Mouse (Mus musculus): ENCODE results near the gene Pla2g2d. TPM values are rescaled to one million over a fixed set of nuclear protein-coding genes. Genes with fewer than 3 reads are reported as not detected.

Pla2g2d gene
- polyA plus RNA-seq (2015; fragmentation: Nextera tagmentation; extraction: Ambion mirVana), result not detected in 2 replicates

- Histone ChIP-seq H3K36me3 (no peaks in the 10 kb centered on the region), H3K9me3 (no peaks in the 10 kb centered on the region), H3K9ac (no peak within 1 kb of the TSS), H3K4me3 (no peak within 1 kb of the TSS), H3K4me1 (no peaks in the 10 kb centered on the region), H3K27me3 (peaks cover 9% of the 10 kb centered on the region; the same call in 1 of the 2 replicates), H3K27ac (no peak within 1 kb of the TSS), H3K4me2 (no peak within 1 kb of the TSS)
- 80% methylated on average over 6 of the region's 6 CpGs for WGBS
- ATAC-seq (ENCODE audit: borderline replicate concordance, extremely low read depth, low FRiP score, low TSS enrichment), result no peak
Measured at GRCm38 (mm10) chr4:138775435-138775834, at the start of gene Pla2g2d. Gene Pla2g2d (plus strand): TSS chr4:138775735.

DNA sequence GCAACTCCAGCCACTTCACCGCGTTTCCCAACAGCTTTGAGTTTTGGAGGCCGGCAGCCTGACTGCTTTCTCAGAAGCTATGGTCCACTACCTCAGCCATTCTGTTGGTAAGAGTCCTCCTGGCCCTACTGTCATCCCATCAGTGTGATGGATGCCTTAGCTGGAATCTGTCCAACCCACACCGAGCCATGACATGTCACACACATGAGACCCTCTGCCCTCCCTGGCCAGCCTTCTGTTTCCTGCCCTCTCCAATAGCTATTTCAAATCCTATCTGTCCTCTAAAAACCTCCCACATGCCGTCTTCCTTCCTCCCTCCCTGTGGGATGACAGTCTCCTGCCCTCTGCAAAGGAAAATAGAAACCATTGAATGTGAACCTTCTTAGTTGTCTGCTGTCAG lies 49.8 kb upstream of the Pla2g2d start:
- no peaks in the 10 kb centered on the region for H3K36me3 ChIP-seq
- H3K9ac ChIP-seq, result no peak overlapping the region
- peaks cover 51% of the 10 kb centered on the region for H3K4me1 ChIP-seq
- 57% methylated on average over 5 of the region's 5 CpGs for WGBS
- peak overlapping the region; percentile 51 for H3K27ac ChIP-seq
- no peak for ATAC-seq (ENCODE audit: borderline replicate concordance, extremely low read depth, low FRiP score, low TSS enrichment)
- H3K4me3 ChIP-seq, result no peak overlapping the region
- H3K4me2 ChIP-seq, result no peak overlapping the region
- H3K27me3 ChIP-seq, result peaks cover 14% of the 10 kb centered on the region; the same call in 1 of the 2 replicates
- H3K9me3 ChIP-seq, result no peaks in the 10 kb centered on the region

GRCm38 (mm10) chr4:138729018-138729703 lies 46.4 kb upstream of the Pla2g2d start:
- Histone ChIP-seq H3K36me3 (no peaks in the 10 kb centered on the region), H3K4me2 (no peak overlapping the region), H3K27ac (peak overlapping the region; percentile 59; the same call in 1 of the 2 replicates), H3K9ac (no peak overlapping the region), H3K27me3 (no peaks in the 10 kb centered on the region), H3K4me3 (no peak overlapping the region), H3K4me1 (peaks cover 52% of the 10 kb centered on the region), H3K9me3 (no peaks in the 10 kb centered on the region)
- WGBS, result 23% methylated on average over 9 of the region's 9 CpGs
- peak; percentile 83 for ATAC-seq (ENCODE audit: borderline replicate concordance, extremely low read depth, low FRiP score, low TSS enrichment)

DNA sequence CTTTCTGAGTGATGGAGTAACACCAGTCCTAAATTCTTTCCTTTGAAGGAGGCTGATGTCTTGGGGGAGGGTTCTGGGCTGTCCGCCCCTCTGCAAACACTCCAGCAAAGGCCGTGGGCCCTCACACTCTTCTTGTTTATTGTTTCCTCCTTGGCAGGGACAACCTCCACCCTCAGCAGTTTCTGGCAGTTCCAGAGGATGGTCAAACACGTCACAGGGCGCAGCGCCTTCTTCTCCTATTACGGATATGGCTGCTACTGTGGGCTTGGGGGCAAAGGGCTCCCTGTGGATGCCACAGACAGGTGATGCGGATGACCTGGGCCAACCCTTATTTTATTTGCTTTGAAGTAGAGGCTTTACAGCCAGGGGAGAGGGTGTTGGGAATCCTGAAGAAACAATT lies 41.4 kb upstream of the Pla2g2d start:
- no peak overlapping the region for H3K9ac ChIP-seq
- WGBS, result 50% methylated on average over 7 of the region's 7 CpGs
- no peaks in the 10 kb centered on the region for H3K36me3 ChIP-seq
- H3K27me3 ChIP-seq, result no peaks in the 10 kb centered on the region
- H3K4me2 ChIP-seq, result no peak overlapping the region
- no peaks in the 10 kb centered on the region for H3K9me3 ChIP-seq
- no peak for ATAC-seq (ENCODE audit: borderline replicate concordance, extremely low read depth, low FRiP score, low TSS enrichment)
- H3K27ac ChIP-seq, result no peak overlapping the region
- no peak overlapping the region for H3K4me3 ChIP-seq
- peaks cover 35% of the 10 kb centered on the region for H3K4me1 ChIP-seq

DNA sequence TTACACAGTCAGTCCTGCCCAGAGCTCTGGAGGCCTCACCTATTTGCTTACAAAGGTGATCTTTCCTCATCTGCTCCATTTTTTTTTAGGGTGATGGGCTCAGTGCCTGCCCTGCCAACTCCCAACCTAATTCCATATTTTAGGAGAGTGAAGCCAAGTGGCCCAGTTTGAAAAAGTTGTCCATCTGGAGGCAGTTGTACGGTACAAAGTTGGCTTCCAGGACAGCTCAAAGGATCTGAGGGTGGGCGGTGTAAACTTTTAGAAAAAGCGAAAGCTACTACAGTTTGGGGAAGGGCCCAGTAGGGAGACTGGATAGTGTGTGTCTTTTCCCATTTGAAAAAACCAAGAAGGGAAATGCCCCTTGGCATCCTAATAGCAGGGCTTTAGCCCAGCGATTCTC lies 40.7 kb upstream of the Pla2g2d start:
- Histone ChIP-seq H3K9ac (no peak overlapping the region), H3K4me1 (peaks cover 35% of the 10 kb centered on the region), H3K27me3 (no peaks in the 10 kb centered on the region), H3K36me3 (no peaks in the 10 kb centered on the region), H3K27ac (no peak overlapping the region), H3K9me3 (no peaks in the 10 kb centered on the region), H3K4me2 (no peak overlapping the region), H3K4me3 (no peak overlapping the region)
- no peak for ATAC-seq (ENCODE audit: borderline replicate concordance, extremely low read depth, low FRiP score, low TSS enrichment)
- 86% methylated on average over 4 of the region's 4 CpGs for WGBS

DNA sequence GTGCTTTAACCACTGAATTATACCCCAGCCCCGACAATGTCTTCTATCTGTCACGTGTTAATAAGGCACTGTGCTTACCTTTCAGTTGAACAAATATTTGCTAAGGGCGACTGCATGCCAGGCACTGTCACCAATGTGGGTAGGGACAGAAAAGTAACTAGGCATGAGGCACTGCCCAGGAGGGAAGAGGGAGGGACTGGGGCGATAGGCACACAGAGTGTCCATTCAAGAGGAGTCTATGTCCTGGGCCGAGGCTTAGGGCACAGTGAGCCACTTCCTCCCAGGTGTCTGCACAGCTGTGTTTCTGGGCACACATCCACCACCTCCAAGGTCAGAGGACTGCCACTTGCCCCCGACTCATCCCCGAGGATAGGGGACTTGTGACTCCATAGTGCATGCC lies 38.5 kb upstream of the Pla2g2d start, which contains the start of gene Ubxn10:
Ubxn10 (minus strand) TSS at position 137 of the 400 bp plus-strand sequence.
- H3K36me3 ChIP-seq, result no peaks in the 10 kb centered on the region
- peaks cover 35% of the 10 kb centered on the region for H3K4me1 ChIP-seq
- no peaks in the 10 kb centered on the region for H3K27me3 ChIP-seq
- H3K27ac ChIP-seq, result peak within 1 kb of the TSS; percentile 58
- ATAC-seq (ENCODE audit: borderline replicate concordance, extremely low read depth, low FRiP score, low TSS enrichment), result peak; percentile 61
- 39% methylated on average over 7 of the region's 7 CpGs for WGBS
- no peaks in the 10 kb centered on the region for H3K9me3 ChIP-seq
- no peak within 1 kb of the TSS for H3K4me3 ChIP-seq
- H3K4me2 ChIP-seq, result no peak within 1 kb of the TSS
- H3K9ac ChIP-seq, result no peak within 1 kb of the TSS

DNA sequence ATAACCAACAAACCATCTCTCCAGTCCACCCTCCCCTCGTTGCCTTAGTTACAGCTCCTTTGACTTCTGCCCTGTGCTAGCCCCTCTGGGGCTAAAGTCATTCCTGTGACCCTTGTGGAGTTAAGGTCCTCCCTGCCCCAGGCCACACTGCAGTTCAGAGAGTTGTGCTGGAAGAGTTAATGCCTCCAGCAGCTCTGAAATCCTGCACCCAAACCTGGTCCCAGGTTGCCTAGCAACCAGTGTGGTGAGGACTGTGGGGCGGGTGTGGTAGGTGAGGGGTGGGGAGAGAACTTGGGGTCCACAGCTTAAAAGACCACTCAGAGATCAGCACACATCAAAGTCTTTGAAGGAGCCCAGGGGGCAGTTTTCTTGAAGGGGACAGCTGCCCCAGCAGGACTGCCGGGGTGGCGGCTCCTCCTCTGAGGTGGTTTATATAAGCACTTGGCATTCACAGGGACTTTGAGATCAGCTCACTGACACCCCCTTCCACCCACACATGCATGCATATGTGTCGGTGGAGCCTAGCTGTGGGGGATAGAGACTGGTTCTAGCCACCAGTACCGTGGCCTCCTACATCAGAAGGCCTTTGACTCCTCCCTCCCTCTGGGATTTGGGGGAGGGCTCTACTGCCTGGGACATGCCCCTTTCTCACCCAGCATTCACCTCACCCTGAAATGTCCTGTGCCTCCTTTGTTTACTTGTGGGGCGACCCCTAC lies 36.2 kb upstream of the Pla2g2d start:
- Histone ChIP-seq H3K36me3 (no peaks in the 10 kb centered on the region), H3K4me1 (peaks cover 28% of the 10 kb centered on the region), H3K4me3 (no peak overlapping the region), H3K27me3 (no peaks in the 10 kb centered on the region), H3K9me3 (no peaks in the 10 kb centered on the region), H3K4me2 (no peak overlapping the region), H3K9ac (no peak overlapping the region), H3K27ac (no peak overlapping the region; the same call in 1 of the 2 replicates)
- WGBS, result 11% methylated on average over 7 of the region's 7 CpGs
- ATAC-seq (ENCODE audit: borderline replicate concordance, extremely low read depth, low FRiP score, low TSS enrichment), result no peak

DNA sequence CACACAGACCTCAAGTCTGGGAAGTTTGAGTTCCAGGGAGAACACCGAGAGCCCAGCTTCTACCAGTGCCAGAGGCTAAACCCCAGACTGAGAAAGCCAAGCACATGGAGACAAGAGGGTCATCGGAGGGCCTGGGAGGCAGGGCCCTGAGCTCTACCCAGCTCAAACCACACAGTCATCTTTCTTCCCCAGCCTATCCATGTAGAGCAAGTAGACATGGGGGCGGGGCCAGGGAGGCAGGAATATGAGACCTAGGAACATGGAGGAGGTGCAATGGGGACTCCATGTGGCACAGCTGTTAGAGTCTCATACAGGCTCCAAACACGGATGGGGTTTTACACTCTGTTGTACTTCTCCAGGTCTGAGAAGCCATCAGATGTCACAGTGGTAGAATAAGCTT lies 29.7 kb upstream of the Pla2g2d start:
- 45% methylated on average over 4 of the region's 4 CpGs for WGBS
- no peak for ATAC-seq (ENCODE audit: borderline replicate concordance, extremely low read depth, low FRiP score, low TSS enrichment)
- Histone ChIP-seq H3K4me2 (no peak overlapping the region), H3K4me1 (peaks cover 11% of the 10 kb centered on the region; the same call in 1 of the 2 replicates), H3K36me3 (no peaks in the 10 kb centered on the region), H3K9ac (no peak overlapping the region), H3K4me3 (no peak overlapping the region), H3K27me3 (no peaks in the 10 kb centered on the region), H3K9me3 (no peaks in the 10 kb centered on the region), H3K27ac (no peak overlapping the region)

DNA sequence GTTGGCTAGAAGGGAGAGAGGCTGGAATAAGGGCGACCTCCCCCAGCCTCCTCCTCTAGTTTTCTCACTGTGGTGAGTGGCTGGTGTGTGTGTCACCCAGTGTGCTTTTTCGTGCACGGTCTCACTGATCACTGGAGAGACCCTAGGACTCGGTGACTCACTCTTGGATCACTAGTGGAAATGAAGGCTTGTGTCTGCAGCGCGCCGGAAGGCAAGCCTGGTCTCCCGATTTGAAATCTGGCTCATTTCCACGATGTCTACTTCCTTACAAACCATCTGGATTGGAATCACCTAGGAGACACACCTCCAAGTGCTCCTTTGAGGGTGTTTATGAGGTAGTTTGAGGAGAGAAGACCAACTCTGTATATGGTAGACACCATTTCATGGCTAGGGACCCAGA lies 28.7 kb upstream of the Pla2g2d start:
- no peak for ATAC-seq (ENCODE audit: borderline replicate concordance, extremely low read depth, low FRiP score, low TSS enrichment)

GRCm38 (mm10) chr4:138747851-138748250 lies 27.7 kb upstream of the Pla2g2d start:
- no peak overlapping the region for H3K4me3 ChIP-seq
- H3K9me3 ChIP-seq, result no peaks in the 10 kb centered on the region
- H3K27me3 ChIP-seq, result no peaks in the 10 kb centered on the region
- no peak overlapping the region for H3K9ac ChIP-seq
- no peaks in the 10 kb centered on the region for H3K36me3 ChIP-seq
- no peak for ATAC-seq (ENCODE audit: borderline replicate concordance, extremely low read depth, low FRiP score, low TSS enrichment)
- no peak overlapping the region for H3K27ac ChIP-seq
- peaks cover 11% of the 10 kb centered on the region; the same call in 1 of the 2 replicates for H3K4me1 ChIP-seq
- no peak overlapping the region for H3K4me2 ChIP-seq
- 58% methylated on average over 10 of the region's 10 CpGs for WGBS

More for the DNA sequence above, 28.7 kb upstream of the Pla2g2d start:
- Histone ChIP-seq H3K4me3 (no peak overlapping the region), H3K4me2 (no peak overlapping the region), H3K27ac (no peak overlapping the region), H3K4me1 (peaks cover 11% of the 10 kb centered on the region; the same call in 1 of the 2 replicates), H3K36me3 (no peaks in the 10 kb centered on the region), H3K9me3 (no peaks in the 10 kb centered on the region), H3K9ac (no peak overlapping the region), H3K27me3 (no peaks in the 10 kb centered on the region)
- WGBS, result 84% methylated on average over 9 of the region's 9 CpGs

- Histone ChIP-seq H3K4me1 (peaks cover 11% of the 10 kb centered on the region; the same call in 1 of the 2 replicates), H3K9me3 (no peaks in the 10 kb centered on the region), H3K36me3 (no peaks in the 10 kb centered on the region), H3K4me2 (no peak overlapping the region), H3K9ac (no peak overlapping the region), H3K4me3 (no peak overlapping the region), H3K27ac (no peak overlapping the region), H3K27me3 (no peaks in the 10 kb centered on the region)
- 54% methylated on average over 8 of the region's 8 CpGs for WGBS
- ATAC-seq (ENCODE audit: borderline replicate concordance, extremely low read depth, low FRiP score, low TSS enrichment), result no peak
Measured at GRCm38 (mm10) chr4:138748369-138749072, 27.0 kb upstream of the Pla2g2d start.
